Mouse (Mus musculus) neural tube, embryonic 13.5 days (tissue): ENCODE data around the gene Tmcc1. TPM values are rescaled to one million over a fixed set of nuclear protein-coding genes. Genes with fewer than 3 reads are reported as not detected.
"Not testable (repeated sequence)": the region's sequence is repeated elsewhere in the genome, so short reads cannot be mapped to it uniquely, and the experiment has no call there.

Experiments
- ATAC-seq: fragments of 200-750 bp; cut with Nextera tagmentation; 2 replicates; pipeline ENCODE4 v1.8.0; 2017; ENCODE audit warnings: low read depth, mild to moderate bottlenecking, moderate TSS enrichment, moderate library complexity
- H3K27ac ChIP-seq: fragments of 300-500 bp; sonication (generic); replicated peaks from 2 replicates; pipeline ENCODE4 v1.5.1; 2015; ENCODE audit warnings: moderate library complexity, mild to moderate bottlenecking, inconsistent platforms
- H3K27me3 ChIP-seq: fragments of 300-500 bp; sonication (generic); 2 replicates; pipeline ENCODE4 v1.6.1; 2015; ENCODE audit warnings: mild to moderate bottlenecking, inconsistent platforms
- H3K36me3 ChIP-seq: fragments of 300-500 bp; sonication (generic); 2 replicates; pipeline ENCODE4 v1.6.1; 2015; ENCODE audit warnings: mild to moderate bottlenecking, inconsistent platforms
- H3K4me1 ChIP-seq: fragments of 300-500 bp; sonication (generic); replicated peaks from 2 replicates; pipeline ENCODE4 v1.6.1; 2015; ENCODE audit warnings: inconsistent platforms
- H3K4me2 ChIP-seq: fragments of 300-500 bp; sonication (generic); 2 replicates; pipeline ENCODE4 v1.6.1; 2015; ENCODE audit warnings: inconsistent platforms, mild to moderate bottlenecking, moderate library complexity
- H3K4me3 ChIP-seq: fragments of 300-500 bp; sonication (generic); 2 replicates; pipeline ENCODE4 v1.5.1; 2015; ENCODE audit warnings: mild to moderate bottlenecking, inconsistent platforms
- H3K9ac ChIP-seq: fragments of 300-500 bp; sonication (generic); 2 replicates; pipeline ENCODE4 v1.6.1; 2015; ENCODE audit warnings: moderate library complexity, mild to moderate bottlenecking, inconsistent platforms
- H3K9me3 ChIP-seq: fragments of 300-500 bp; sonication (generic); 2 replicates; pipeline ENCODE4 v1.6.1; 2016; ENCODE audit warnings: inconsistent platforms
- WGBS: fragments of 180-500 bp; shearing (Covaris S2); methylation state at CpG from one replicate; pipeline ENCODE4 v1.1.7; 2015; 5-methylcytosine and 5-hydroxymethylcytosine counted together
- polyA plus RNA-seq: library from polyadenylated mRNA; unstranded; fragments of >200 nt; fragmentation: Nextera tagmentation; extraction: Ambion mirVana; gene quantifications from 2 replicates; pipeline ENCODE4 v1.2.1, GENCODE M21; 2015

Gene Tmcc1
- polyA plus RNA-seq, 1 experiment from 2014 or later, result 32.1 TPM

DNA sequence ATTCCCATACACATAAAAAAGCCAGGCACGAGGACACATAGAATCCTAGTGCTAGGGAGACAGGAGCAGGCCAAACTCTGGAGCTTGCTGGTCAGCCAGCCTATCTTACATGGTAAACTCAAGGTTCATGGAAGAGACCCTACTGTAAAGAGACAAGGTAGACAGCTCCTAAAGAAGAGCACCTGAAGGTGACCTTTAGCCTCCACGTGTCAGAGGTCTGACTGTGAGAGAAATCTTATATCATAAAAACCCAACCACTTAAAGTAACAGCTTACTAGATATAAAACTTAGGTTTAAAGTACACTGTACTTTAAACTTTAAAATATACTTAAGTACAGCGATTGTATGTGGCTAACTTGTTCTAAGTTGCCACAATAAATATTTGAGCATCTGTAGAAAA, 122.7 kb downstream of the Tmcc1 start:
- H3K4me2 ChIP-seq, result no peak overlapping the region
- peaks cover 16% of the 10 kb centered on the region for H3K4me1 ChIP-seq
- no peaks in the 10 kb centered on the region for H3K27me3 ChIP-seq
- no peaks in the 10 kb centered on the region for H3K9me3 ChIP-seq
- no peak overlapping the region for H3K9ac ChIP-seq
- ATAC-seq, result no peak
- 92% methylated on average over 3 of the region's 3 CpGs for WGBS
- no peak overlapping the region for H3K4me3 ChIP-seq
- H3K27ac ChIP-seq, result no peak overlapping the region
- no peaks in the 10 kb centered on the region for H3K36me3 ChIP-seq

GRCm38 (mm10) chr6:116063516-116063915, 129.8 kb downstream of the Tmcc1 start:
- no peaks in the 10 kb centered on the region for H3K27me3 ChIP-seq

GRCm38 (mm10) chr6:116059542-116059941, 133.7 kb downstream of the Tmcc1 start:
- ATAC-seq, H3K4me3 ChIP-seq, H3K9ac ChIP-seq, H3K9me3 ChIP-seq, H3K27me3 ChIP-seq, H3K27ac ChIP-seq, H3K4me2 ChIP-seq, H3K36me3 ChIP-seq: not testable (repeated sequence)
- H3K4me1 ChIP-seq, result peaks cover 37% of the 10 kb centered on the region

More at GRCm38 (mm10) chr6:116063516-116063915, 129.8 kb downstream of the Tmcc1 start:
- no peak overlapping the region for H3K27ac ChIP-seq
- peaks cover 5% of the 10 kb centered on the region for H3K4me1 ChIP-seq
- H3K4me2 ChIP-seq, result no peak overlapping the region
- H3K9ac ChIP-seq, result no peak overlapping the region
- no peaks in the 10 kb centered on the region for H3K36me3 ChIP-seq
- no peak for ATAC-seq
- H3K4me3 ChIP-seq, result no peak overlapping the region
- H3K9me3 ChIP-seq, result no peaks in the 10 kb centered on the region
- WGBS, result 72% methylated on average over 1 of the region's 1 CpGs

DNA sequence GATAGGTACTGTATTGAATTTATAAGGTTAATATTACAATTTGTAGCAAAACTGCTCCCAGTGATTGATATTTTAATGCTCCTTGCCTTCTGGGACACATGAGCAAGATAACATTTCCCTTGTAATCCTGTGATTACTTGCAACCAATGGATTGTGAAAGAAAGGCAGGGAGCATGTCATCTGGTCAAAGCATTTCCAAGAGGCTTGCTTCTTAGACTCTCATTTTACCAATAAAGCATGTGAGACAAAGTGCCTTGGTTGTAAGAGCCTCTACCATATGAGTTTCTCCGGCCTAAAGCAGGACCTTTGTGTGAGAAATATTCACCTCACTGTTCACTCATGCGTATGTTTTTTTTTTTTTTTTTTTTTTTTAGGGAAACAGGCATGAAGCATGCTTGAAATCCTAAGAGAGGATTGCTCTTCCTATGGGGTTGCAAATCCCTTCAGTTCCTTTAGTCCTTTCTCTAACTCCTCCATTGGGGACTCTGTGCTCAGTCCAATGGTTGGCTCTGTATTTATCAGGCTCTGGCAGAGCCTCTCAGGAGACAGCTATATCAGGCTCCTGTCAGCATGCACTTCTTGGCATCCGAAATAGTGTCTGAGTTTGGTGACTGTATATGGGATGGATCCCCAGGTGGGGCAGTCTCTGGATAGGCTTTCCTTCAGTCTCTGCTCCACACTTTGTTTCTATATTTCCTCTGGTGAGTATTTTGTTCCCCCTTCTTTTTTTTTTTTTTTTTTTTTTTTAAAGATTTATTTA, 134.6 kb downstream of the Tmcc1 start:
- H3K36me3 ChIP-seq, result no peaks in the 10 kb centered on the region
- no peak overlapping the region for H3K9ac ChIP-seq
- ATAC-seq, result no peak
- peaks cover 45% of the 10 kb centered on the region for H3K4me1 ChIP-seq
- H3K4me2 ChIP-seq, result no peak overlapping the region
- H3K27ac ChIP-seq, result no peak overlapping the region
- WGBS, result 59% methylated on average over 3 of the region's 3 CpGs
- H3K27me3 ChIP-seq, result no peaks in the 10 kb centered on the region
- H3K9me3 ChIP-seq, result no peaks in the 10 kb centered on the region
- H3K4me3 ChIP-seq, result no peak overlapping the region

GRCm38 (mm10) chr6:116056676-116057264, 136.5 kb downstream of the Tmcc1 start:
- H3K4me3 ChIP-seq, result peak overlapping the region; percentile 38
- H3K9ac ChIP-seq, result peak overlapping the region; percentile 67
- no peaks in the 10 kb centered on the region for H3K36me3 ChIP-seq
- ATAC-seq, result peak; percentile 94
- peak overlapping the region; percentile 89 for H3K27ac ChIP-seq
- H3K27me3 ChIP-seq, result no peaks in the 10 kb centered on the region
- H3K9me3 ChIP-seq, result no peaks in the 10 kb centered on the region
- peaks cover 46% of the 10 kb centered on the region for H3K4me1 ChIP-seq
- peak overlapping the region; percentile 55 for H3K4me2 ChIP-seq
- WGBS, result 5% methylated on average over 13 of the region's 13 CpGs

DNA sequence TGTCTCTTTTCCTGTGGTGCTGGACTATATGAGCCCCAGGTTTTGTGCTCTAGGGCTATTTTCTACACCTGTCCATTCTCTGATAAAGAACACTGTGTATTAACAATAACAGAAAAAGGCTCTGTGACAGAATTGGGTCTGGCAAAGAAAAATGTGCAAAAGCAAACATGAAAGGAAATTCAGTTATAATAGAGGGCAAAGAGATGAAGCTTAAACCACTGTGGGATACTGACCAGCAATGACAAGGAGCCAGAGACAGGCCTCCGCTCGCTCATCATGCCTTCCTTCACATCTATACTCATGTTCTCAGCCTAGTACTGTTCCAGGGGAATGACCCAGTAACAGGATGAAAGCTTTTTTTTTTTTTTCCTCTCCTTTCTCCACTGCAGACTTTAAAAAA, 137.5 kb downstream of the Tmcc1 start:
- H3K4me3 ChIP-seq, result peak overlapping the region; percentile 38
- H3K4me2 ChIP-seq, result peak overlapping the region; percentile 55
- no peak overlapping the region for H3K9ac ChIP-seq
- no peak for ATAC-seq
- no peak overlapping the region for H3K27ac ChIP-seq
- H3K27me3 ChIP-seq, result no peaks in the 10 kb centered on the region
- H3K9me3 ChIP-seq, result no peaks in the 10 kb centered on the region
- WGBS, result 85% methylated on average over 2 of the region's 2 CpGs
- peaks cover 46% of the 10 kb centered on the region for H3K4me1 ChIP-seq
- H3K36me3 ChIP-seq, result no peaks in the 10 kb centered on the region

DNA sequence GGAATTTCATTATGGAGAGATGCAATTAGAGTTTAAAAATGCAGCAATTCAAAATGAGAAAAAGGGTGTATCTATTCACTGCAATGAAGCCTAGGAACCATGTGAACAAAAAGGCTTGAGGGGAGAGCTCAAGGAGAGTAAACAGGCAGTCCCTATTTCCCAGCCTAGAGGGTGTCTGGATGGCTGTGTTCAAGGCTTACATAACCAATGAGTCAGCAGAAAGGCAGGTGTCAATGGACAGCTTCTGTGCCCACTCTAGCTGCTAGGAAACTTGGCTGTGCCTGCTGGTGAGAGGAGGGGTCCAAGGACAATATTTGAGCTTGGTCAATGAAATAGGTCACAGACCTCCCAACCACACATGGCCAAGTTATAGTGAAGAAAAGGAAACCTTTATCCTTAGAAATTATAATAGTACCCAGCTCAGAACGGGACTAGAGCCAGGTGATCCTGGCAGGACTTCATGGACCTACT, 138.2 kb downstream of the Tmcc1 start:
- no peak overlapping the region for H3K9ac ChIP-seq
- H3K27ac ChIP-seq, result no peak overlapping the region
- peak overlapping the region; percentile 33 for H3K4me2 ChIP-seq
- no peak overlapping the region for H3K4me3 ChIP-seq
- H3K4me1 ChIP-seq, result peaks cover 46% of the 10 kb centered on the region
- WGBS, result 74% methylated on average over 1 of the region's 1 CpGs
- no peaks in the 10 kb centered on the region for H3K36me3 ChIP-seq
- ATAC-seq, result no peak
- H3K9me3 ChIP-seq, result no peaks in the 10 kb centered on the region
- no peaks in the 10 kb centered on the region for H3K27me3 ChIP-seq

DNA sequence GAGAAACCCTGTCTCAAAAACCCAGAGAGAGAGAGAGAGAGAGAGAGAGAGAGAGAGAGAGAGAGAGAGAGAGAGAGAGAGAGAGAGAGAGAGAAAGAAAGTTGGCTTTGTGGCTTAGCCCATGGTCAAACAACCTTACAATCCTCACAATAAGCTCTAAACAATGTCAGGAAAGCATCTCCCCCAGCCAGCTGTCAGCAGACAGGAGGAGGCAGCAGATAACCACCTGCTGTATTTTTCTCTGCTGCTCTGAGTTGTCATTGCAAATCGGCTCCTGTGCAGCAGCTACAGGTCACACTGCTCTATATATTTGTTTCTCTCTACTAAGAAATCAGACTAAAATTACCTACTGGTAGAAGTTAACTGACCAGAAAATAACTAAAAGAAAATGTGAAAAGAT, 145.4 kb downstream of the Tmcc1 start:
- H3K9me3 ChIP-seq, result peaks cover under 1% of the 10 kb centered on the region; the same call in 1 of the 2 replicates
- 55% methylated on average over 1 of the region's 1 CpGs for WGBS
- H3K9ac ChIP-seq, result no peak overlapping the region
- peaks cover 14% of the 10 kb centered on the region; the same call in 1 of the 2 replicates for H3K4me1 ChIP-seq
- H3K27ac ChIP-seq, result no peak overlapping the region
- H3K36me3 ChIP-seq, result peaks cover 7% of the 10 kb centered on the region
- ATAC-seq, result no peak
- H3K27me3 ChIP-seq, result no peaks in the 10 kb centered on the region
- H3K4me3 ChIP-seq, result no peak overlapping the region
- no peak overlapping the region for H3K4me2 ChIP-seq

- H3K27me3 ChIP-seq, result no peaks in the 10 kb centered on the region
- H3K9me3 ChIP-seq, result peaks cover 3% of the 10 kb centered on the region
- peaks cover 13% of the 10 kb centered on the region for H3K36me3 ChIP-seq
- H3K4me1 ChIP-seq, result peaks cover 14% of the 10 kb centered on the region; the same call in 1 of the 2 replicates
- WGBS, result 87% methylated on average over 3 of the region's 3 CpGs
- no peak overlapping the region for H3K27ac ChIP-seq
- no peak for ATAC-seq
- H3K9ac ChIP-seq, result no peak overlapping the region
- no peak overlapping the region for H3K4me3 ChIP-seq
- H3K4me2 ChIP-seq, result no peak overlapping the region
These were observed 145.9 kb downstream of the Tmcc1 start for GRCm38 (mm10) chr6:116047366-116047765.

DNA sequence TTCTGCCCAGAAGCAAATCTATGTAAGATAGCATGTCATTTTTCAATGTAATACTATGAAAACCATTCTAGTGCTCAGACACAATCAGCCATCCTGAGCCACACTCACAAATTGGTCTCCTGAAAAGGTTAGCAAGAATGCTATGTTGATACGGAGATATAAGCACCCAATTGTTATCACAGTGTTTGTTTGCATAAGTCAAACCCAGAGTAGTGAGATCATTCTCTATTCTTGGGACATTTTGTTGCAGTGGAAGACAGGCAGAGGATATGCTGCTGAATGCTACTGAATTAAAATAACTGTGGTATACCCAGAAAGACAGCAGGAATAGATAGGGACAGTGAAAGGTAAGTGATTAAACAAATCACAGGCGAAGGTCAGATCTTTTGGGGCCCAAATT, 149.2 kb downstream of the Tmcc1 start:
- Histone ChIP-seq H3K27ac (no peak overlapping the region), H3K36me3 (peaks cover 24% of the 10 kb centered on the region), H3K9ac (no peak overlapping the region), H3K4me3 (no peak overlapping the region), H3K9me3 (peaks cover 3% of the 10 kb centered on the region), H3K27me3 (no peaks in the 10 kb centered on the region), H3K4me1 (peaks cover 14% of the 10 kb centered on the region; the same call in 1 of the 2 replicates), H3K4me2 (no peak overlapping the region)
- WGBS, result 58% methylated on average over 2 of the region's 2 CpGs
- no peak for ATAC-seq

- no peak overlapping the region for H3K4me2 ChIP-seq
- H3K4me3 ChIP-seq, result no peak overlapping the region
- H3K9ac ChIP-seq, result no peak overlapping the region
- no peaks in the 10 kb centered on the region for H3K27me3 ChIP-seq
- peaks cover 20% of the 10 kb centered on the region for H3K36me3 ChIP-seq
- H3K27ac ChIP-seq, result no peak overlapping the region
- 86% methylated on average over 2 of the region's 2 CpGs for WGBS
- peaks cover 3% of the 10 kb centered on the region for H3K9me3 ChIP-seq
- ATAC-seq, result no peak
- no peaks in the 10 kb centered on the region; the same call in 1 of the 2 replicates for H3K4me1 ChIP-seq
These were observed 155.1 kb downstream of the Tmcc1 start for GRCm38 (mm10) chr6:116038222-116038621.

GRCm38 (mm10) chr6:116037281-116037831, 155.9 kb downstream of the Tmcc1 start:
- H3K27ac ChIP-seq, result no peak overlapping the region
- no peaks in the 10 kb centered on the region for H3K27me3 ChIP-seq
- WGBS, result 88% methylated on average over 5 of the region's 5 CpGs

More at GRCm38 (mm10) chr6:116037281-116037831, 155.9 kb downstream of the Tmcc1 start:
- Histone ChIP-seq H3K4me3 (no peak overlapping the region), H3K36me3 (peaks cover 11% of the 10 kb centered on the region), H3K9ac (no peak overlapping the region), H3K4me1 (no peaks in the 10 kb centered on the region; the same call in 1 of the 2 replicates), H3K9me3 (no peaks in the 10 kb centered on the region), H3K4me2 (no peak overlapping the region)
- ATAC-seq, result no peak
